Mouse (Mus musculus): ENCODE results near the gene Rplp0. TPM values are rescaled to one million over a fixed set of nuclear protein-coding genes. Genes with fewer than 3 reads are reported as not detected.
"Not testable (repeated sequence)": the region's sequence is repeated elsewhere in the genome, so short reads cannot be mapped to it uniquely, and the experiment has no call there.

The Rplp0 gene
- polyA plus RNA-seq, 1 experiment from 2014 or later = 1,038 TPM

DNA sequence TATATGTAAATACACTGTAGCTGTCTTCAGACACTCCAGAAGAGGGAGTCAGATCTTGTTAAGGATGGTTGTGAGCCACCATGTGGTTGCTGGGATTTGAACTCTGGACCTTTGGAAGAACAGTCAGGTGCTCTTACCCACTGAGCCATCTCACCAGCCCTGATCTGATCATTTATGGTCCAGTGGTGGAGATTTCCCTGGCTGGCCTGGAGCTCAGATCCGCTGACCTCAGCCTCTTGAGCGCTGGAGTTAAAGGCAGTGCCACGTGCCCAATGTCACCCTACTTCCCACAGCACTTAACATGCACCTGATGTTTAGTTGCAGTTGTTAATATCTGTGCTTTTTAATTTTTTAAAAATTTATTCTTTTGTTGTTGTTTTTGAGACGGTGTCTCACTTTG is 18.4 kb downstream of the Rplp0 start:
- not testable (repeated sequence) for H3K27ac ChIP-seq (replicated peaks; ENCODE audit: low read depth, low read length); H3K4me3 ChIP-seq (replicated peaks; ENCODE audit: low read depth, low read length); H3K4me2 ChIP-seq (ENCODE audit: low read length); H3K4me1 ChIP-seq (ENCODE audit: control insufficient read depth, insufficient read depth, low read length); DNase-seq; H3K9me3 ChIP-seq (ENCODE audit: control insufficient read depth, low read length); H3K9ac ChIP-seq (replicated peaks; ENCODE audit: low read length); H3K27me3 ChIP-seq (ENCODE audit: control insufficient read depth, insufficient read depth, low read length); ATAC-seq (ENCODE audit: low FRiP score, low TSS enrichment)
- peaks cover 94% of the 10 kb centered on the region for H3K36me3 ChIP-seq (ENCODE audit: control insufficient read depth, insufficient read depth, low read length)
- WGBS = 97% methylated on average over 4 of the region's 4 CpGs

DNA sequence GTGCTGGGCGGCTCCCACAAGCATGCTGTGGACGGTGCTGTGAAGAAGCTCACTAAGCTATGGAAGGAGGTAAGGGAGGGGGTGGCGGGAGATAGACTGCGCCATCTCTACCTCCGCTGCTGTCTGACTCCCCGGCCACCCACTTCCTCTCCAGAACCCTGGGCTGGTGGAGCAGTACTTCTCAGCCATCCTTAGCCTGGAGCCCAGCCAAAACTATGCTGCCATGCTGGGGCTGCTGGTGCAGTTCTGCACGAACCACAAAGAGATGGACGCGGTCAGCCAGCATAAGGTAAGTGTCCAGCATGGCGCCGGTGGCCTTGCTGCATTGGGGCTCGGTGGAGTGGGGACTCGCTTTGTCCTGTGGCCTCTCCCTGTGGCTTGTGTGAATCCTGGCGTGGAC is 19.7 kb downstream of the Rplp0 start:
- H3K4me2 ChIP-seq (ENCODE audit: low read length) = no peak overlapping the region
- H3K27me3 ChIP-seq (ENCODE audit: control insufficient read depth, insufficient read depth, low read length) = no peaks in the 10 kb centered on the region
- WGBS = 96% methylated on average over 14 of the region's 14 CpGs
- ATAC-seq (ENCODE audit: low FRiP score, low TSS enrichment) = no peak
- no peak for DNase-seq
- H3K4me3 ChIP-seq (replicated peaks; ENCODE audit: low read depth, low read length) = no peak overlapping the region
- peaks cover 11% of the 10 kb centered on the region for H3K9me3 ChIP-seq (ENCODE audit: control insufficient read depth, low read length)
- no peak overlapping the region for H3K9ac ChIP-seq (replicated peaks; ENCODE audit: low read length)
- H3K27ac ChIP-seq (replicated peaks; ENCODE audit: low read depth, low read length) = no peak overlapping the region
- H3K4me1 ChIP-seq (ENCODE audit: control insufficient read depth, insufficient read depth, low read length) = no peaks in the 10 kb centered on the region
- peaks cover 96% of the 10 kb centered on the region for H3K36me3 ChIP-seq (ENCODE audit: control insufficient read depth, insufficient read depth, low read length)

- Histone ChIP-seq H3K4me1 (ENCODE audit: control insufficient read depth, insufficient read depth, low read length) (no peaks in the 10 kb centered on the region), H3K4me2 (ENCODE audit: low read length) (no peak overlapping the region), H3K27me3 (ENCODE audit: control insufficient read depth, insufficient read depth, low read length) (no peaks in the 10 kb centered on the region), H3K9ac (replicated peaks; ENCODE audit: low read length) (no peak overlapping the region), H3K4me3 (replicated peaks; ENCODE audit: low read depth, low read length) (no peak overlapping the region), H3K9me3 (ENCODE audit: control insufficient read depth, low read length) (peaks cover 11% of the 10 kb centered on the region), H3K36me3 (ENCODE audit: control insufficient read depth, insufficient read depth, low read length) (peaks cover 97% of the 10 kb centered on the region), H3K27ac (replicated peaks; ENCODE audit: low read depth, low read length) (no peak overlapping the region)
- DNase-seq = no peak
- WGBS = 95% methylated on average over 5 of the region's 5 CpGs
- no peak for ATAC-seq (ENCODE audit: low FRiP score, low TSS enrichment)
Measured at GRCm38 (mm10) chr5:115579363-115579762, 20.1 kb downstream of the Rplp0 start.

DNA sequence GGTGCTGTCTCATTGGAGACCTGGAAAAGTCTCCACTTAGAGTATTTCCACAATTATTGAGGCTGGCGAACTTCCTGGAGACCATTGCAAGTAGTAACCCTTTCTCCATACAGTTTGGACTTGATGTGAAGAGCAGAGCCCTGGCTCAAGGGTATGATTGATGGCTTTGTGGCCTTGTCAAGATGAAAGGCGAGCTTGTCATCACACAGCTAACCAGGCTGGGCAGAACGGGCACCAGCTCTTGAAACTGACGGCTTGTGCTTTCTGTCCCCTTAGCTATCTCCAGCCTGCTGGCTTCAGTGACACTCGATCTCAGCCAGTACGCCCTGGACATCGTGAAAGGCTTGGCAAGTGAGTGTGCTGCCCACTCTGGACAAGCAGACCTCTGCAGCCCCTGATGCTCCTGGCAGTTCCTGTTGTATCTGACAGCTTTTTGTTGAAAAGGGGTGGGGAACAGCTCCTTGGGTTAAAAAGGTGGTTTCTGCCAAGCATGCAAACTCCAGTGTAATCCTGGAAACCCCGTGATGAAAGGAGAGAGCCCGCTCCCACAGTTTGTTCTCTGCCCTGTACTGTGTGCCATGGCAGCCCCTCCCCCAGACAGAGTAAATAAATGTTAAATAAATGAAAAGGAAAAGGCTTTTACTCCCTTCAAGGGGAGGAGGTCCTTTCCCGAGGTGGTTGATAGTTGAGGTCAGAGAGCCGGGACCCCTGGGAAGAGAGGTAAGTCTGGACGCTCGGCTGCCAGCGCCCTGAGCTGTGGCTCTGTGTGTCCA is 21.1 kb downstream of the Rplp0 start:
- 95% methylated on average over 14 of the region's 14 CpGs for WGBS
- Histone ChIP-seq H3K4me3 (replicated peaks; ENCODE audit: low read depth, low read length) (no peak overlapping the region), H3K4me2 (ENCODE audit: low read length) (no peak overlapping the region), H3K27ac (replicated peaks; ENCODE audit: low read depth, low read length) (no peak overlapping the region), H3K9ac (replicated peaks; ENCODE audit: low read length) (no peak overlapping the region), H3K9me3 (ENCODE audit: control insufficient read depth, low read length) (peaks cover 11% of the 10 kb centered on the region), H3K36me3 (ENCODE audit: control insufficient read depth, insufficient read depth, low read length) (peaks cover 97% of the 10 kb centered on the region), H3K4me1 (ENCODE audit: control insufficient read depth, insufficient read depth, low read length) (no peaks in the 10 kb centered on the region), H3K27me3 (ENCODE audit: control insufficient read depth, insufficient read depth, low read length) (no peaks in the 10 kb centered on the region)
- DNase-seq (no peak), ATAC-seq (ENCODE audit: low FRiP score, low TSS enrichment) (no peak)

- H3K36me3 ChIP-seq (ENCODE audit: control insufficient read depth, insufficient read depth, low read length) = peaks cover 99% of the 10 kb centered on the region
- H3K9ac ChIP-seq (replicated peaks; ENCODE audit: low read length) = no peak overlapping the region
- 98% methylated on average over 9 of the region's 9 CpGs for WGBS
- no peaks in the 10 kb centered on the region for H3K27me3 ChIP-seq (ENCODE audit: control insufficient read depth, insufficient read depth, low read length)
- no peaks in the 10 kb centered on the region for H3K4me1 ChIP-seq (ENCODE audit: control insufficient read depth, insufficient read depth, low read length)
- H3K9me3 ChIP-seq (ENCODE audit: control insufficient read depth, low read length) = peaks cover 11% of the 10 kb centered on the region
- H3K4me3 ChIP-seq (replicated peaks; ENCODE audit: low read depth, low read length) = no peak overlapping the region
- ATAC-seq (ENCODE audit: low FRiP score, low TSS enrichment) = no peak
- no peak for DNase-seq
- H3K4me2 ChIP-seq (ENCODE audit: low read length) = no peak overlapping the region
- H3K27ac ChIP-seq (replicated peaks; ENCODE audit: low read depth, low read length) = no peak overlapping the region
Measured at GRCm38 (mm10) chr5:115581662-115582061, 22.4 kb downstream of the Rplp0 start.

GRCm38 (mm10) chr5:115585616-115586015 is 26.3 kb downstream of the Rplp0 start:
- no peak overlapping the region for H3K9ac ChIP-seq (replicated peaks; ENCODE audit: low read length)
- H3K9me3 ChIP-seq (ENCODE audit: control insufficient read depth, low read length) = peaks cover 11% of the 10 kb centered on the region
- no peak overlapping the region for H3K4me2 ChIP-seq (ENCODE audit: low read length)
- DNase-seq (no peak), ATAC-seq (ENCODE audit: low FRiP score, low TSS enrichment) (no peak)
- H3K27ac ChIP-seq (replicated peaks; ENCODE audit: low read depth, low read length) = no peak overlapping the region
- no peaks in the 10 kb centered on the region for H3K4me1 ChIP-seq (ENCODE audit: control insufficient read depth, insufficient read depth, low read length)
- WGBS = 92% methylated on average over 12 of the region's 12 CpGs
- no peaks in the 10 kb centered on the region for H3K27me3 ChIP-seq (ENCODE audit: control insufficient read depth, insufficient read depth, low read length)
- peaks cover 98% of the 10 kb centered on the region for H3K36me3 ChIP-seq (ENCODE audit: control insufficient read depth, insufficient read depth, low read length)
- H3K4me3 ChIP-seq (replicated peaks; ENCODE audit: low read depth, low read length) = no peak overlapping the region

GRCm38 (mm10) chr5:115586166-115586565 is 26.9 kb downstream of the Rplp0 start:
- 72% methylated on average over 15 of the region's 15 CpGs for WGBS
- H3K4me1 ChIP-seq (ENCODE audit: control insufficient read depth, insufficient read depth, low read length) = no peaks in the 10 kb centered on the region
- peaks cover 11% of the 10 kb centered on the region for H3K9me3 ChIP-seq (ENCODE audit: control insufficient read depth, low read length)
- no peak overlapping the region for H3K4me2 ChIP-seq (ENCODE audit: low read length)
- no peaks in the 10 kb centered on the region for H3K27me3 ChIP-seq (ENCODE audit: control insufficient read depth, insufficient read depth, low read length)
- H3K27ac ChIP-seq (replicated peaks; ENCODE audit: low read depth, low read length) = no peak overlapping the region
- H3K9ac ChIP-seq (replicated peaks; ENCODE audit: low read length) = no peak overlapping the region
- H3K36me3 ChIP-seq (ENCODE audit: control insufficient read depth, insufficient read depth, low read length) = peaks cover 98% of the 10 kb centered on the region
- H3K4me3 ChIP-seq (replicated peaks; ENCODE audit: low read depth, low read length) = no peak overlapping the region
- DNase-seq = peak; percentile 5
- ATAC-seq (ENCODE audit: low FRiP score, low TSS enrichment) = no peak

GRCm38 (mm10) chr5:115586780-115587179 is 27.5 kb downstream of the Rplp0 start:
- H3K36me3 ChIP-seq (ENCODE audit: control insufficient read depth, insufficient read depth, low read length) = peaks cover 98% of the 10 kb centered on the region

DNA sequence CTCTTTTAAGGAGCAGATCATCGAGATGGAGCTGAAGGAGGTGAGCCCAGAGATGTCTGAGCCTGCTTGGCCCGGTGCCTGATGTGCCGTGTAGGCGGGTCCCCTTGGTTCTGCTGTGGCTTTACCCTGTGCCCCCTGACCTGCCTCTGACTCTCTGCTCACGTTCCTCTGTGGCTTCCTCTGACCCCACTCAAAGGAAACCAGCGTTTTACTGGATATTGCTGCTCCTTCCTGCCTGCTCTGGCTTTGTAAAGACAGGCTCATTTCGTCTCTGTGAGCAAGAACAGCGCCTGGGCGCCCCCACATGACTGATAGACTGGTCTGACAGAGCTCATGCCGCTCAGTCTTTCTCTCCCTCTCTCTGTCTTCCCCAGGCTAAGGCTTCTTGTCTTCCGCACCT is 31.8 kb downstream of the Rplp0 start:
- H3K9ac ChIP-seq (replicated peaks; ENCODE audit: low read length) = no peak overlapping the region
- no peak overlapping the region for H3K27ac ChIP-seq (replicated peaks; ENCODE audit: low read depth, low read length)
- H3K27me3 ChIP-seq (ENCODE audit: control insufficient read depth, insufficient read depth, low read length) = no peaks in the 10 kb centered on the region
- 90% methylated on average over 11 of the region's 11 CpGs for WGBS
- DNase-seq = no peak
- no peaks in the 10 kb centered on the region for H3K9me3 ChIP-seq (ENCODE audit: control insufficient read depth, low read length)
- no peak overlapping the region for H3K4me2 ChIP-seq (ENCODE audit: low read length)
- ATAC-seq (ENCODE audit: low FRiP score, low TSS enrichment) = no peak
- H3K4me1 ChIP-seq (ENCODE audit: control insufficient read depth, insufficient read depth, low read length) = no peaks in the 10 kb centered on the region
- H3K36me3 ChIP-seq (ENCODE audit: control insufficient read depth, insufficient read depth, low read length) = peaks cover 98% of the 10 kb centered on the region
- no peak overlapping the region for H3K4me3 ChIP-seq (replicated peaks; ENCODE audit: low read depth, low read length)

More at GRCm38 (mm10) chr5:115586780-115587179, 27.5 kb downstream of the Rplp0 start:
- ATAC-seq (ENCODE audit: low FRiP score, low TSS enrichment) (no peak), DNase-seq (no peak)
- no peak overlapping the region for H3K4me3 ChIP-seq (replicated peaks; ENCODE audit: low read depth, low read length)
- WGBS = 94% methylated on average over 2 of the region's 2 CpGs
- no peaks in the 10 kb centered on the region for H3K27me3 ChIP-seq (ENCODE audit: control insufficient read depth, insufficient read depth, low read length)
- H3K9me3 ChIP-seq (ENCODE audit: control insufficient read depth, low read length) = peaks cover 11% of the 10 kb centered on the region
- no peak overlapping the region for H3K27ac ChIP-seq (replicated peaks; ENCODE audit: low read depth, low read length)
- H3K4me1 ChIP-seq (ENCODE audit: control insufficient read depth, insufficient read depth, low read length) = no peaks in the 10 kb centered on the region
- H3K4me2 ChIP-seq (ENCODE audit: low read length) = no peak overlapping the region
- H3K9ac ChIP-seq (replicated peaks; ENCODE audit: low read length) = no peak overlapping the region
